Mouse (Mus musculus) liver, embryonic 14.5 days (tissue): ENCODE results near the gene Tmem94.

Source experiments
- CTCF ChIP-seq: IDR thresholded peaks from 2 replicates; pipeline ENCODE4 v1.5.1; 2016; ENCODE audit warnings: antibody characterized with exemption, low read depth, control low read depth
- EP300 ChIP-seq: IDR thresholded peaks from 2 replicates; pipeline ENCODE4 v1.6.1; 2016; ENCODE audit warnings: antibody characterized with exemption, low read depth

GRCm38 (mm10) chr11:115837606-115838345, 72.5 kb downstream of the Tmem94 start:
- TF ChIP-seq CTCF (no peak), EP300 (no peak)
